Mouse (Mus musculus): ENCODE measurements around the gene Mrpl11. TPM values are rescaled to one million over a fixed set of nuclear protein-coding genes. Genes with fewer than 3 reads are reported as not detected.
"Not testable (repeated sequence)": the region's sequence is repeated elsewhere in the genome, so short reads cannot be mapped to it uniquely, and the experiment has no call there.

Mrpl11 gene
- total and polyA plus RNA-seq, 2 experiments from 2014 or later: 35.0 to 131 TPM

- Histone ChIP-seq H3K4me2 (ENCODE audit: low read depth, low read length) (peak overlapping the region; percentile 99), H3K27ac (ENCODE audit: low read depth) (no peak overlapping the region), H3K4me3 (ENCODE audit: low read depth, low read length) (peak overlapping the region; percentile 61), H3K4me1 (ENCODE audit: control insufficient read depth, insufficient read depth) (peaks cover 10% of the 10 kb centered on the region; the same call in 1 of the 2 replicates), H3K27me3 (ENCODE audit: control insufficient read depth, insufficient read depth, low read length) (peaks cover 23% of the 10 kb centered on the region), H3K9me3 (replicated peaks; ENCODE audit: control insufficient read depth, low read length) (no peaks in the 10 kb centered on the region), H3K9ac (replicated peaks; ENCODE audit: low read depth, low read length) (peak overlapping the region; percentile 40; the same call in 1 of the 2 replicates), H3K36me3 (replicated peaks; ENCODE audit: control insufficient read depth, insufficient read depth, low read length) (no peaks in the 10 kb centered on the region)
- TF ChIP-seq EP300 (IDR thresholded peaks at IDR 0.05; ENCODE audit: low read depth) (no peak), CTCF (IDR thresholded peaks at IDR 0.05; ENCODE audit: low read depth) (no peak)
- peak; percentile 7; the same call in 1 of the 2 replicates for ATAC-seq (ENCODE audit: insufficient read depth, low read depth)
- WGBS: 10% methylated on average over 13 of the region's 13 CpGs
- DNase-seq (ENCODE audit: low spot score): no peak
Observed at GRCm38 (mm10) chr19:4943253-4943588, 18.7 kb upstream of the Mrpl11 start.

- Histone ChIP-seq H3K4me2 (ENCODE audit: low read depth, low read length) (no peak overlapping the region), H3K9me3 (replicated peaks; ENCODE audit: control insufficient read depth, low read length) (no peaks in the 10 kb centered on the region), H3K27me3 (ENCODE audit: control insufficient read depth, insufficient read depth, low read length) (peaks cover 17% of the 10 kb centered on the region), H3K27ac (ENCODE audit: low read depth) (no peak overlapping the region), H3K9ac (replicated peaks; ENCODE audit: low read depth, low read length) (no peak overlapping the region), H3K4me1 (ENCODE audit: control insufficient read depth, insufficient read depth) (peaks cover 10% of the 10 kb centered on the region; the same call in 1 of the 2 replicates), H3K36me3 (replicated peaks; ENCODE audit: control insufficient read depth, insufficient read depth, low read length) (no peaks in the 10 kb centered on the region), H3K4me3 (ENCODE audit: low read depth, low read length) (no peak overlapping the region)
- no peak for DNase-seq (ENCODE audit: low spot score)
- TF ChIP-seq CTCF (IDR thresholded peaks at IDR 0.05; ENCODE audit: low read depth) (no peak), EP300 (IDR thresholded peaks at IDR 0.05; ENCODE audit: low read depth) (no peak)
- ATAC-seq (ENCODE audit: insufficient read depth, low read depth): no peak
- 45% methylated on average over 6 of the region's 6 CpGs for WGBS
Observed at GRCm38 (mm10) chr19:4945540-4945939, 16.4 kb upstream of the Mrpl11 start.

GRCm38 (mm10) chr19:4948641-4949040 lies 13.3 kb upstream of the Mrpl11 start:
- H3K4me3 ChIP-seq (ENCODE audit: low read depth, low read length); H3K4me2 ChIP-seq (ENCODE audit: low read depth, low read length); H3K27ac ChIP-seq (ENCODE audit: low read depth); H3K9me3 ChIP-seq (replicated peaks; ENCODE audit: control insufficient read depth, low read length); DNase-seq (ENCODE audit: low spot score); H3K9ac ChIP-seq (replicated peaks; ENCODE audit: low read depth, low read length); H3K27me3 ChIP-seq (ENCODE audit: control insufficient read depth, insufficient read depth, low read length); H3K36me3 ChIP-seq (replicated peaks; ENCODE audit: control insufficient read depth, insufficient read depth, low read length); ATAC-seq (ENCODE audit: insufficient read depth, low read depth); H3K4me1 ChIP-seq (ENCODE audit: control insufficient read depth, insufficient read depth): not testable (repeated sequence)
- WGBS: 81% methylated on average over 9 of the region's 9 CpGs

GRCm38 (mm10) chr19:4968236-4968635 lies 6.3 kb downstream of the Mrpl11 start:
- Histone ChIP-seq H3K9me3 (replicated peaks; ENCODE audit: control insufficient read depth, low read length) (no peaks in the 10 kb centered on the region), H3K27ac (ENCODE audit: low read depth) (no peak overlapping the region), H3K4me3 (ENCODE audit: low read depth, low read length) (no peak overlapping the region), H3K4me1 (ENCODE audit: control insufficient read depth, insufficient read depth) (no peaks in the 10 kb centered on the region), H3K36me3 (replicated peaks; ENCODE audit: control insufficient read depth, insufficient read depth, low read length) (peaks cover 29% of the 10 kb centered on the region), H3K9ac (replicated peaks; ENCODE audit: low read depth, low read length) (no peak overlapping the region), H3K27me3 (ENCODE audit: control insufficient read depth, insufficient read depth, low read length) (no peaks in the 10 kb centered on the region), H3K4me2 (ENCODE audit: low read depth, low read length) (no peak overlapping the region)
- TF ChIP-seq EP300 (IDR thresholded peaks at IDR 0.05; ENCODE audit: low read depth): no peak
- TF ChIP-seq CTCF (IDR thresholded peaks at IDR 0.05; ENCODE audit: low read depth): peak; percentile 43
- DNase-seq (ENCODE audit: low spot score) (no peak), ATAC-seq (ENCODE audit: insufficient read depth, low read depth) (no peak)
- WGBS: 91% methylated on average over 2 of the region's 2 CpGs

- DNase-seq (ENCODE audit: low spot score) (peak; percentile 67), ATAC-seq (ENCODE audit: insufficient read depth, low read depth) (no peak)
- Histone ChIP-seq H3K4me2 (ENCODE audit: low read depth, low read length) (no peak overlapping the region), H3K27me3 (ENCODE audit: control insufficient read depth, insufficient read depth, low read length) (peaks cover 4% of the 10 kb centered on the region; the same call in 1 of the 2 replicates), H3K27ac (ENCODE audit: low read depth) (no peak overlapping the region), H3K9me3 (replicated peaks; ENCODE audit: control insufficient read depth, low read length) (no peaks in the 10 kb centered on the region), H3K9ac (replicated peaks; ENCODE audit: low read depth, low read length) (no peak overlapping the region), H3K36me3 (replicated peaks; ENCODE audit: control insufficient read depth, insufficient read depth, low read length) (no peaks in the 10 kb centered on the region), H3K4me3 (ENCODE audit: low read depth, low read length) (no peak overlapping the region), H3K4me1 (ENCODE audit: control insufficient read depth, insufficient read depth) (no peaks in the 10 kb centered on the region)
- no peak for TF ChIP-seq EP300 (IDR thresholded peaks at IDR 0.05; ENCODE audit: low read depth)
- peak; percentile 88 for TF ChIP-seq CTCF (IDR thresholded peaks at IDR 0.05; ENCODE audit: low read depth)
Observed at GRCm38 (mm10) chr19:4981767-4982166, 19.8 kb downstream of the Mrpl11 start.

- TF ChIP-seq CTCF (IDR thresholded peaks at IDR 0.05; ENCODE audit: low read depth): peak; percentile 22; the same call in 1 of the 2 replicates
- TF ChIP-seq EP300 (IDR thresholded peaks at IDR 0.05; ENCODE audit: low read depth): no peak
Observed at GRCm38 (mm10) chr19:4989013-4989412, 27.1 kb downstream of the Mrpl11 start.

More at GRCm38 (mm10) chr19:4989013-4989412, 27.1 kb downstream of the Mrpl11 start:
- peak; percentile 71 for DNase-seq (ENCODE audit: low spot score)
- Histone ChIP-seq H3K27me3 (ENCODE audit: control insufficient read depth, insufficient read depth, low read length) (peaks cover 29% of the 10 kb centered on the region), H3K4me1 (ENCODE audit: control insufficient read depth, insufficient read depth) (peaks cover 6% of the 10 kb centered on the region; the same call in 1 of the 2 replicates), H3K4me3 (ENCODE audit: low read depth, low read length) (no peak overlapping the region), H3K27ac (ENCODE audit: low read depth) (no peak overlapping the region), H3K9ac (replicated peaks; ENCODE audit: low read depth, low read length) (no peak overlapping the region), H3K9me3 (replicated peaks; ENCODE audit: control insufficient read depth, low read length) (no peaks in the 10 kb centered on the region), H3K36me3 (replicated peaks; ENCODE audit: control insufficient read depth, insufficient read depth, low read length) (no peaks in the 10 kb centered on the region), H3K4me2 (ENCODE audit: low read depth, low read length) (no peak overlapping the region)
- ATAC-seq (ENCODE audit: insufficient read depth, low read depth): peak; percentile 37
- 4% methylated on average over 13 of the region's 13 CpGs for WGBS
